8 mouse cellular contexts compared by ENCODE assay signal in genomic region chr1:63614594-63614993, GRCm38 (mm10). TPM values are rescaled to one million over a fixed set of nuclear protein-coding genes. Genes with fewer than 3 reads are reported as not detected.
DNase-seq lines count a peak whose midpoint lies in the region; ATAC-seq and TF ChIP-seq lines count a peak whose summit lies in the region.
"Had no signal": no experiment of that assay in that cellular context is flagged by ENCODE, and none has a peak within 500 bp of the region (broad histone marks: within the 10 kb centered on the region; RNA-seq: fewer than 3 reads in every experiment).

No protein-coding gene starts in this region.

- TF ChIP-seq POLR2A in brain, embryonic 14.5 days (IDR thresholded peaks at IDR 0.05; ENCODE audit: borderline replicate concordance, extremely low read depth, insufficient read depth, insufficient read length, poor library complexity, severe bottlenecking): no peak

- peak; percentile 31 for DNase-seq in urinary bladder, postnatal 25 days (ENCODE audit: low spot score)
- DNase-seq in urinary bladder, adult 2 months (ENCODE audit: low spot score): no peak
- peak; percentile 49 for DNase-seq in brain, embryonic 14.5 days (ENCODE audit: low read depth)
- peak; percentile 3 for DNase-seq in midbrain, postnatal 0 days (ENCODE audit: low spot score)
- DNase-seq in right cerebral cortex, adult 18-20 months: no peak
- DNase-seq in spleen, adult 12 weeks (ENCODE audit: low spot score): no peak

- 3% methylated on average over 11 of the region's 11 CpGs for WGBS in hindbrain, embryonic 15.5 days
- WGBS in midbrain, postnatal 0 days: 2% methylated on average over 11 of the region's 11 CpGs

- no peak overlapping the region for H3K9ac ChIP-seq in hindbrain, embryonic 15.5 days
- H3K9ac ChIP-seq in midbrain, postnatal 0 days (replicated peaks; ENCODE audit: low read length, poor library complexity, severe bottlenecking): 0 out of 2 replicates have a peak overlapping the region, but pooled peaks have one; percentile 9

- H3K27me3 ChIP-seq in hindbrain, embryonic 15.5 days: peaks cover 2% of the 10 kb centered on the region; the same call in 1 of the 2 replicates
- H3K27me3 ChIP-seq in midbrain, postnatal 0 days (ENCODE audit: insufficient read depth, low read length): no peaks in the 10 kb centered on the region

- H3K4me1 ChIP-seq in hindbrain, embryonic 15.5 days (replicated peaks): peaks cover 5% of the 10 kb centered on the region
- no peaks in the 10 kb centered on the region for H3K4me1 ChIP-seq in midbrain, postnatal 0 days (ENCODE audit: insufficient read depth, low read length)
- H3K4me1 ChIP-seq: megakaryocyte, embryonic 14.5 days had no signal

- ATAC-seq in hindbrain, embryonic 15.5 days (ENCODE audit: low FRiP score, low read depth): no peak
- no peak for ATAC-seq in midbrain, postnatal 0 days (ENCODE audit: low FRiP score)

- H3K4me3 ChIP-seq in hindbrain, embryonic 15.5 days: peak overlapping the region; percentile 16; the same call in 1 of the 2 replicates
- H3K4me3 ChIP-seq in midbrain, postnatal 0 days (ENCODE audit: low read depth, low read length): peak overlapping the region; percentile 20
- H3K4me3 ChIP-seq: megakaryocyte, embryonic 14.5 days had no signal

- H3K4me2 ChIP-seq in hindbrain, embryonic 15.5 days: peak overlapping the region; percentile 55
- H3K4me2 ChIP-seq in midbrain, postnatal 0 days (ENCODE audit: low read depth, low read length, poor library complexity, severe bottlenecking): peak overlapping the region; percentile 42

- no peak overlapping the region for H3K27ac ChIP-seq in hindbrain, embryonic 15.5 days (replicated peaks)
- H3K27ac ChIP-seq in midbrain, postnatal 0 days (ENCODE audit: low read depth, low read length): no peak overlapping the region

- H3K9me3 ChIP-seq in hindbrain, embryonic 15.5 days: no peaks in the 10 kb centered on the region
- no peaks in the 10 kb centered on the region for H3K9me3 ChIP-seq in midbrain, postnatal 0 days (ENCODE audit: low read length)

- no peaks in the 10 kb centered on the region for H3K36me3 ChIP-seq in hindbrain, embryonic 15.5 days
- no peaks in the 10 kb centered on the region for H3K36me3 ChIP-seq in midbrain, postnatal 0 days (ENCODE audit: insufficient read depth, low read length)

- TF ChIP-seq CTCF in brain, embryonic 14.5 days (IDR thresholded peaks at IDR 0.05; ENCODE audit: borderline replicate concordance, extremely low read depth, insufficient read depth, insufficient read length): no peak
- TF ChIP-seq CTCF in midbrain, postnatal 0 days (IDR thresholded peaks at IDR 0.05): no peak

RNA-seq across cellular contexts. Expression of gene Gm39653, which starts 1.2 kb away (rescaled TPM):
- polyA plus RNA-seq in urinary bladder, adult 2 months (2012; rRNA removed): not detected in 2 replicates
- polyA plus RNA-seq in brain, embryonic 14.5 days (2012; rRNA removed): not detected in 2 replicates
- not detected in 2 replicates for polyA plus RNA-seq in hindbrain, embryonic 15.5 days (2015; fragmentation: Nextera tagmentation; extraction: Ambion mirVana)
- total RNA-seq in midbrain, postnatal 0 days (2014; rRNA removed): not detected in 2 replicates
- not detected in 2 replicates for polyA plus RNA-seq in midbrain, postnatal 0 days (2015; fragmentation: Nextera tagmentation; extraction: Ambion mirVana)

Comparison
In these comparisons a context has a peak if more than half of its experiments do, and no peak if none do; other contexts are left out.
1. DNase-seq: peak in urinary bladder, postnatal 25 days (single experiment), brain, embryonic 14.5 days (single experiment) and midbrain, postnatal 0 days (single experiment); none in urinary bladder, adult 2 months (single experiment), right cerebral cortex, adult 18-20 months (single experiment) and spleen, adult 12 weeks (single experiment).